Mouse (Mus musculus): Measurements from ENCODE around the gene Btn2a2.

DNA sequence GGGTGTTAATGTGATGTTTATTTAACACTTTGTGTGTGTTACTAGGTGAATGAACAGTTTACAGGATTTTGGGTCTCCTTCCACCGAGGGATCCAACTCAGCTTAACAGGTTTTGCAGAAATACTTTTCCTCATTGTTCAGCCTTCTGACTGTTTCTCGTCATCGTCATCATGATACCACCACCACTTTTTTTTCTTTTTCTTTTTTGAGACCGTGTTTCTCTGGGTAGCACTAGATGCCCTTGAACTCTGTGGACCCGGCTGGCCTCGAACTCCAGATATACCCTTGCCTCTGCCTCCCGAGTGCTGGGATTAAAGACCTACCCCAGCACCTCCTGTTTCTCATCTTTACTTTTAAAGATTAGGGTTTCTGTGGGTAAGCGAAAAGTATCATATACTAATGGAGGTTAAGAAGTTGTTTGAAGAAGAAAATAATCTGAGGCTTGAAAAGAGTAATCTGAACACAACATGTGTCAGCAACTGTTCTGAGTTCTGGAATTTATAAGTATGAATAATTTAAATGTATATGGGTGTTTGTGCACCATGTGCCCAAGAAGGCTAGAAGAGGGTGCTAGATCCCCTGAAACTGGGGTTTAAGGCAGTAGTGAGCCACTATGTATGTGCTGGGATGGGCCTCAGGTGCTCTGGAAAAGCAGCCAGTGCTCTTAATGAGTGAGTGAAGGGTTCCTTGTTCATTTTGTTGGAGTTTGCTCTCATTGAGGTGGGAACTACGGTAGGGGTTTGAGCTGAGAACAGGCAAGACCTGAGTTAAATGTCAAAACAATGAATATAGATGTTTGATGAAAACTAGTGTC lies 43.8 kb upstream of the Btn2a2 start:
- TF ChIP-seq POLR2A (IDR thresholded peaks at IDR 0.05; ENCODE audit: borderline replicate concordance, extremely low read depth, low read depth, low read length): no peak
- no peak for TF ChIP-seq CTCF (IDR thresholded peaks at IDR 0.05; ENCODE audit: insufficient read depth, low read length)

All from lung, adult 2 months (tissue).